Mouse (Mus musculus) left cerebral cortex, postnatal 25 days (tissue): ENCODE results near the gene Adamtsl1. TPM values are rescaled to one million over a fixed set of nuclear protein-coding genes. Genes with fewer than 3 reads are reported as not detected.

Experiments used
- DNase-seq, 2 experiments: peaks; one replicate each; pipeline ENCODE4 v3.0.0; 2022; ENCODE audit warnings: low spot score in 2 of 2, mixed read lengths in 1 of 2
- intact Hi-C: fragments of 180-260 bp; cut with DNase I; formaldehyde crosslinking; loops from one replicate; pipeline ENCODE4 v1.15.1; 2025
- total RNA-seq, 2 experiments: library from RNA; stranded (reverse); gene quantifications; 2 replicates each; pipeline ENCODE4 v1.2.3; 2021

Gene Adamtsl1
- total RNA-seq, 2 experiments from 2014 or later, result 3.8 to 5.0 TPM

GRCm38 (mm10) chr4:85629381-85629780 lies 115.4 kb downstream of the Adamtsl1 start:
- no peak for DNase-seq
- intact Hi-C loops, result no loop called here

GRCm38 (mm10) chr4:85669271-85669670 lies 155.3 kb downstream of the Adamtsl1 start:
- intact Hi-C loops, result no loop called here

GRCm38 (mm10) chr4:85669735-85670134 lies 155.8 kb downstream of the Adamtsl1 start:
- intact Hi-C loops, result no loop called here
- no peak for DNase-seq

More at GRCm38 (mm10) chr4:85669271-85669670, 155.3 kb downstream of the Adamtsl1 start:
- no peak for DNase-seq

- DNase-seq, result no peak
- intact Hi-C loops, result no loop called here
These were observed 158.3 kb downstream of the Adamtsl1 start for GRCm38 (mm10) chr4:85672290-85672689.

GRCm38 (mm10) chr4:85677621-85678020 lies 163.6 kb downstream of the Adamtsl1 start:
- intact Hi-C loops, result no loop called here

GRCm38 (mm10) chr4:85686160-85686559 lies 172.2 kb downstream of the Adamtsl1 start:
- no peak for DNase-seq
- intact Hi-C loops, result no loop called here

More at GRCm38 (mm10) chr4:85677621-85678020, 163.6 kb downstream of the Adamtsl1 start:
- no peak for DNase-seq

GRCm38 (mm10) chr4:85695237-85695636 lies 181.3 kb downstream of the Adamtsl1 start:
- DNase-seq, result no peak

GRCm38 (mm10) chr4:85707352-85708057 lies 193.5 kb downstream of the Adamtsl1 start:
- intact Hi-C loops, result no loop called here
- peak in 1 of 2 experiments; percentile 8 for DNase-seq

More at GRCm38 (mm10) chr4:85695237-85695636, 181.3 kb downstream of the Adamtsl1 start:
- intact Hi-C loops, result no loop called here

GRCm38 (mm10) chr4:85709636-85710035 lies 195.7 kb downstream of the Adamtsl1 start:
- no peak for DNase-seq
- intact Hi-C loops, result no loop called here

- no peak for DNase-seq
- intact Hi-C loops, result no loop called here
These were observed 211.0 kb downstream of the Adamtsl1 start for GRCm38 (mm10) chr4:85724999-85725398.

- intact Hi-C loops, result no loop called here
- DNase-seq, result no peak
These were observed 213.8 kb downstream of the Adamtsl1 start for GRCm38 (mm10) chr4:85727731-85728130.

GRCm38 (mm10) chr4:85728416-85728815 lies 214.4 kb downstream of the Adamtsl1 start:
- DNase-seq, result peak; percentile 8 to 72
- intact Hi-C loops, result no loop called here

- no peak for DNase-seq
- intact Hi-C loops, result no loop called here
These were observed 226.5 kb downstream of the Adamtsl1 start for GRCm38 (mm10) chr4:85740478-85740877.

GRCm38 (mm10) chr4:85741825-85742391 lies 227.9 kb downstream of the Adamtsl1 start:
- intact Hi-C loops, result no loop called here
- DNase-seq, result no peak

- intact Hi-C loops, result no loop called here
- DNase-seq, result no peak
These were observed 229.5 kb downstream of the Adamtsl1 start for GRCm38 (mm10) chr4:85743427-85743826.

- intact Hi-C loops, result no loop called here
- DNase-seq, result no peak
These were observed 248.7 kb downstream of the Adamtsl1 start for GRCm38 (mm10) chr4:85762684-85763083.

- intact Hi-C loops, result no loop called here
- DNase-seq, result no peak
These were observed 249.4 kb downstream of the Adamtsl1 start for GRCm38 (mm10) chr4:85763161-85764014.

- intact Hi-C loops, result no loop called here
- DNase-seq, result peak in 1 of 2 experiments; percentile 15
These were observed 250.1 kb downstream of the Adamtsl1 start for GRCm38 (mm10) chr4:85764015-85764450.

GRCm38 (mm10) chr4:85764476-85764875 lies 250.5 kb downstream of the Adamtsl1 start:
- no peak for DNase-seq
- intact Hi-C loops, result no loop called here

- intact Hi-C loops, result no loop called here
- DNase-seq, result no peak
These were observed 253.7 kb downstream of the Adamtsl1 start for GRCm38 (mm10) chr4:85767666-85768065.
